Mouse (Mus musculus) 416B (cell line): ENCODE data around the gene Prdm9.

Experiments
- DNase-seq: peaks from one replicate; pipeline ENCODE4 v3.0.0; 2011; ENCODE audit warnings: low read depth

Prdm9 gene

GRCm38 (mm10) chr17:15526986-15527810, 37.0 kb downstream of the Prdm9 start, which contains the start of gene Pdcd2:
TSS of gene Pdcd2 (minus strand) at chr17:15527301.
- DNase-seq, result peak; percentile 95

- DNase-seq, result peak; percentile 29
These were observed 37.9 kb downstream of the Prdm9 start for GRCm38 (mm10) chr17:15526304-15526703.

- DNase-seq, result no peak
These were observed 45.4 kb downstream of the Prdm9 start for GRCm38 (mm10) chr17:15518766-15519165.

- no peak for DNase-seq
These were observed 46.0 kb downstream of the Prdm9 start for GRCm38 (mm10) chr17:15518186-15518585.

- no peak for DNase-seq
These were observed 46.4 kb downstream of the Prdm9 start for GRCm38 (mm10) chr17:15517776-15518175.

- peak; percentile 61 for DNase-seq
These were observed 53.5 kb downstream of the Prdm9 start for GRCm38 (mm10) chr17:15510694-15511093.

GRCm38 (mm10) chr17:15499656-15500394, 64.3 kb downstream of the Prdm9 start, which contains the start of the genes Psmb1 and Tbp:
TSS of gene Psmb1 (minus strand) at chr17:15499751.
TSS of gene Tbp (plus strand) at chr17:15499888.
- peak; percentile 99 for DNase-seq

- no peak for DNase-seq
These were observed 65.4 kb downstream of the Prdm9 start for GRCm38 (mm10) chr17:15498753-15499113.

GRCm38 (mm10) chr17:15497882-15498752, 66.0 kb downstream of the Prdm9 start:
- DNase-seq, result peak; percentile 93
